Mouse (Mus musculus) intestine, postnatal 0 days (tissue): ENCODE measurements around the gene Rab10. TPM values are rescaled to one million over a fixed set of nuclear protein-coding genes. Genes with fewer than 3 reads are reported as not detected.
A peak's percentile ranks its signal among the peaks of the same experiment; 100 is the strongest.

Experiments used
- ATAC-seq: fragments of 200-750 bp; cut with Nextera tagmentation; 2 replicates; pipeline ENCODE4 v1.8.0; 2017; ENCODE audit warnings: mild to moderate bottlenecking, moderate TSS enrichment, moderate library complexity
- H3K27ac ChIP-seq: fragments of 300-500 bp; sonication (generic); 2 replicates; pipeline ENCODE4 v1.5.1; 2014; ENCODE audit warnings: mild to moderate bottlenecking, low read depth, low read length, moderate library complexity
- H3K27me3 ChIP-seq: fragments of 300-500 bp; sonication (generic); replicated peaks from 2 replicates; pipeline ENCODE4 v1.6.1; 2014; ENCODE audit warnings: low read length, mixed read lengths; ENCODE audit not compliant: control insufficient read depth, insufficient read depth
- H3K36me3 ChIP-seq: fragments of 300-500 bp; sonication (generic); 2 replicates; pipeline ENCODE4 v1.6.1; 2014; ENCODE audit warnings: mild to moderate bottlenecking, moderate library complexity; ENCODE audit not compliant: control insufficient read depth, insufficient read depth
- H3K4me1 ChIP-seq: fragments of 300-500 bp; sonication (generic); replicated peaks from 2 replicates; pipeline ENCODE4 v1.6.1; 2014; ENCODE audit warnings: antibody characterized with exemption, low read length, mixed read lengths; ENCODE audit not compliant: control insufficient read depth, insufficient read depth
- H3K4me2 ChIP-seq: fragments of 300-500 bp; sonication (generic); replicated peaks from 2 replicates; pipeline ENCODE4 v1.6.1; 2014; ENCODE audit warnings: low read depth, mild to moderate bottlenecking, moderate library complexity
- H3K4me3 ChIP-seq: fragments of 300-500 bp; sonication (generic); 2 replicates; pipeline ENCODE4 v1.5.1; 2014; ENCODE audit warnings: low read depth, low read length
- H3K9ac ChIP-seq: fragments of 300-500 bp; sonication (generic); 2 replicates; pipeline ENCODE4 v1.6.1; 2014; ENCODE audit warnings: mild to moderate bottlenecking, low read depth, low read length
- H3K9me3 ChIP-seq: fragments of 300-500 bp; sonication (generic); 2 replicates; pipeline ENCODE4 v1.6.1; 2016; ENCODE audit warnings: mixed run types; ENCODE audit not compliant: control insufficient read depth
- CTCF ChIP-seq: sonication (generic); IDR thresholded peaks from 2 replicates; pipeline ENCODE4 v1.5.1; 2016; ENCODE audit warnings: low read depth, mild to moderate bottlenecking, control low read depth, antibody characterized with exemption, moderate library complexity
- WGBS: fragments of 180-500 bp; shearing (Covaris S2); extraction: QIAGEN DNeasy Blood & Tissue Kit; methylation state at CpG from one replicate; pipeline ENCODE4 v1.1.7; 2014; 5-methylcytosine and 5-hydroxymethylcytosine counted together
- polyA plus RNA-seq: library from polyadenylated mRNA; unstranded; fragments of >200 nt; fragmentation: Nextera tagmentation; extraction: Ambion mirVana; gene quantifications from 2 replicates; pipeline ENCODE4 v1.2.1, GENCODE M21; 2015

The Rab10 gene
- polyA plus RNA-seq, 1 experiment from 2014 or later, result 47.0 TPM

- Histone ChIP-seq H3K9ac (no peak overlapping the region), H3K36me3 (no peaks in the 10 kb centered on the region), H3K27me3 (no peaks in the 10 kb centered on the region), H3K4me2 (no peak overlapping the region), H3K4me3 (no peak overlapping the region), H3K27ac (no peak overlapping the region), H3K4me1 (no peaks in the 10 kb centered on the region), H3K9me3 (no peaks in the 10 kb centered on the region)
- no peak for TF ChIP-seq CTCF
- 55% methylated on average over 6 of the region's 6 CpGs for WGBS
- ATAC-seq, result no peak
Measured at GRCm38 (mm10) chr12:3323241-3323640, 13.5 kb upstream of the Rab10 start.

DNA sequence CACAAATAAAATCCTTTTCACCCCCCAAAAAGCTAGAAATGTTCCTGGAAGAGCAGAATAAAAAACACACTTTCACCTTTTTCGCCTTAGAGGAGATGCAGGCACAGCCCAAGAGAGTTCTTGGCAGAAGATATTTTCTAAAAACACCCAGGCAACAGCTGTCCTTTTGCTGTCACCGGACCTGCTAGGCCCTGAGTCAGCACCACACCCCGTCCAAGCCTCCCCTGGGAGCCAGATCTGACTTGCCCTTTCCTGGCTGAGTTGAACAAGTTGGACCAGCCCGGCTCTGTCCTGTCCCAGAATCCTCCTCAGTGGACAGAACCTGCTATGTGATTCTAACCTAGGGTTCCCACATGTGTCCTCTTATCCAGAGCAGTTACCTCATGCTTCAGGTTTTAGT, 9.6 kb upstream of the Rab10 start:
- Histone ChIP-seq H3K4me1 (no peaks in the 10 kb centered on the region), H3K4me3 (no peak overlapping the region), H3K9me3 (no peaks in the 10 kb centered on the region), H3K9ac (no peak overlapping the region), H3K36me3 (no peaks in the 10 kb centered on the region), H3K27me3 (no peaks in the 10 kb centered on the region), H3K4me2 (no peak overlapping the region), H3K27ac (no peak overlapping the region)
- no peak for TF ChIP-seq CTCF
- ATAC-seq, result no peak
- 67% methylated on average over 4 of the region's 4 CpGs for WGBS

DNA sequence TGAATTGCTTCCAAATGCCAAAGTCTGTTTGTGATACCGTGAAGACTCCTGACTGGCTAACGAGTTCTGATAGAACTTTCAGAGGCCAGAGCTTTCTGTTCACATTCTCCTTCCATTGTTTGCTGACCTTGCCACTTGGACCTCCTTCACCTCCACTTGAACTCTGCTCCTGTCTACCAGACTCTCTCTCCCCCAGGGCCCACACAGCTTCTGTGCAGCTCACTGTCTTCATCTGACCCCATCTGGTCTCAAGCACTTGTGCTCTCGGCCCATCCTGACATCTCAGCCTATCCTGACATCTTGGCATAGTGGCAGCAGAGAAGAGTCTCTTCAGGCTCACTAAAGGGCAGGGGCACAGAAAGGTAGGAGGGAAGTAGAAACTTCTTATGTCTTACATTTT, 7.2 kb upstream of the Rab10 start:
- Histone ChIP-seq H3K36me3 (no peaks in the 10 kb centered on the region), H3K27me3 (no peaks in the 10 kb centered on the region), H3K4me2 (no peak overlapping the region), H3K9me3 (no peaks in the 10 kb centered on the region), H3K27ac (no peak overlapping the region), H3K4me1 (no peaks in the 10 kb centered on the region), H3K4me3 (no peak overlapping the region), H3K9ac (no peak overlapping the region)
- WGBS, result 43% methylated on average over 3 of the region's 3 CpGs
- no peak for ATAC-seq
- no peak for TF ChIP-seq CTCF

DNA sequence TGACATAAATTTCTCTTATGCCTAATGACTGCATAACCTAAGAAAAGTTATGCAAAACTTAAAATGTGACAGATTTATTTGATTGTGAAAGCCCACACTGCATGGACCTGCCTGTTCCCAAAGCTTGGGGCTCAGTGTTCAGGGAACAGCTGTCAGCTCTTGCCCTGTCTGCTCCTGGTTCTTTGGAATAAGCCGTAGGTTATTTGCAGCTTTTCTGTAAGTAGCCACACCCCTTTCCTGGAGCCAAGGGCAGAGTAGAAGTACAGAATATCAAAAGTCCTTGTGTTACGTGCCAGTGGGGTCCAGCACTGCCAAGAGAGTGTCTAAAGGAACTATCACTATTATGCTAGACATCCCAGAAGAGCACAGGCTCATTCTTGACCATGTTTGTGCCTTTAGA, 6.3 kb upstream of the Rab10 start:
- ATAC-seq, result no peak

GRCm38 (mm10) chr12:3312886-3313285, 3.1 kb upstream of the Rab10 start:
- Histone ChIP-seq H3K4me1 (0 out of 2 replicates have a peak, but pooled peaks cover under 1% of the 10 kb centered on the region), H3K4me2 (no peak overlapping the region), H3K4me3 (no peak overlapping the region), H3K9ac (no peak overlapping the region), H3K9me3 (no peaks in the 10 kb centered on the region), H3K27ac (no peak overlapping the region), H3K27me3 (no peaks in the 10 kb centered on the region), H3K36me3 (no peaks in the 10 kb centered on the region)
- ATAC-seq, result no peak
- no peak for TF ChIP-seq CTCF
- WGBS, result 43% methylated on average over 3 of the region's 3 CpGs

More for the DNA sequence above, 6.3 kb upstream of the Rab10 start:
- no peaks in the 10 kb centered on the region for H3K9me3 ChIP-seq
- H3K9ac ChIP-seq, result no peak overlapping the region
- no peak overlapping the region for H3K4me3 ChIP-seq
- H3K36me3 ChIP-seq, result no peaks in the 10 kb centered on the region
- H3K27ac ChIP-seq, result no peak overlapping the region
- H3K27me3 ChIP-seq, result no peaks in the 10 kb centered on the region
- 22% methylated on average over 2 of the region's 2 CpGs for WGBS
- no peak for TF ChIP-seq CTCF
- H3K4me1 ChIP-seq, result no peaks in the 10 kb centered on the region
- H3K4me2 ChIP-seq, result no peak overlapping the region; the same call in 1 of the 2 replicates

- peak overlapping the region; percentile 91 for H3K4me3 ChIP-seq
- 1% methylated on average over 15 of the region's 15 CpGs for WGBS
- H3K27me3 ChIP-seq, result no peaks in the 10 kb centered on the region
- no peaks in the 10 kb centered on the region for H3K9me3 ChIP-seq
- H3K27ac ChIP-seq, result peak overlapping the region; percentile 63
- H3K4me2 ChIP-seq, result peak overlapping the region; percentile 67
- no peak for TF ChIP-seq CTCF
- peak overlapping the region; percentile 38 for H3K9ac ChIP-seq
- ATAC-seq, result no peak
- H3K4me1 ChIP-seq, result 0 out of 2 replicates have a peak, but pooled peaks cover 3% of the 10 kb centered on the region
- no peaks in the 10 kb centered on the region for H3K36me3 ChIP-seq
Measured at GRCm38 (mm10) chr12:3310321-3310692, 538 bp upstream of the Rab10 start.
